Mouse (Mus musculus): ENCODE results near the gene Ppp2r3d. TPM values are rescaled to one million over a fixed set of nuclear protein-coding genes. Genes with fewer than 3 reads are reported as not detected.
"Not testable (repeated sequence)": the region's sequence is repeated elsewhere in the genome, so short reads cannot be mapped to it uniquely, and the experiment has no call there.

The Ppp2r3d gene
- total RNA-seq (2021), result 100 to 1,000 TPM; 106 to 120 TPM

DNA sequence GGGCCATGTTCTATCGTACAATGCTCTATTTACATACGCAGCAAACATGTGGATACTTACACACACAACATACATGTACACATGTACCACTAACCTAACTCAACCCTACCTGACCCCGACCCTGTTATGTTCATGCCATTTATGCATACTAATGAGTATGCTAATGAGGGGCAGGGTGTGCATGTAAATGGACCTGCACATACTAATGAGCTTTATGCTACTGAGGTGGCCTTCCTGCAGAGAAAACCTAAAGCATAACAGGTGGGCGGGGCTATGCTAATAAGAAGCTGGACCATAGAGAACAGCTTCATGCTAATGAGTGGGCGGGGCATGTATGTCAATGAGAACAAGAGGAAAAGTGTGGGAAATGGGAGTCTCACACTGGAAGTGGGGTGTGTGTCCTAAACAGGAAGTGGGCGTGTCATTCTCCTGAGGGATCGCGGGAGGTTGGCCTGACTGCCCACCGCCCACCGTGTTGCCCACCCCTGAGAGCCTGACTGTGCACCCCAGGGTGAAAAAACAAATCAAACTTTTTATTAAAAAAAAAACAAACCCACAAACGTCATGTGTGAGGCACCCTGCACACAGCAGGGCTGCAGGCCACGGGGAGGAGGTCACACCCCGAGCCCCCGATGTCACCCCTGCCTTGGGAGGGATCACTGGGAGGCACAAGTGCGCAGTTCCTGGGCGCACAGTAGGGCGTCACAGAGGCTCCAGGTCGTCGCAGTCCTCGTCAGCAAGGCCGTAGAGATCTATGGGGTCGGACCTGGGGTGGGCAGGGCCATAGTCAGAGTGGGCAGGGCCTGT is at the start of gene Ppp2r3d:
TSS of gene Ppp2r3d (minus strand) at position 803 of the 807 bp plus-strand sequence.
- peak in 1 of 2 experiments; percentile 51 for DNase-seq (ENCODE audit: extremely low spot score in 1 of 2, low spot score in 2 of 2)

DNA sequence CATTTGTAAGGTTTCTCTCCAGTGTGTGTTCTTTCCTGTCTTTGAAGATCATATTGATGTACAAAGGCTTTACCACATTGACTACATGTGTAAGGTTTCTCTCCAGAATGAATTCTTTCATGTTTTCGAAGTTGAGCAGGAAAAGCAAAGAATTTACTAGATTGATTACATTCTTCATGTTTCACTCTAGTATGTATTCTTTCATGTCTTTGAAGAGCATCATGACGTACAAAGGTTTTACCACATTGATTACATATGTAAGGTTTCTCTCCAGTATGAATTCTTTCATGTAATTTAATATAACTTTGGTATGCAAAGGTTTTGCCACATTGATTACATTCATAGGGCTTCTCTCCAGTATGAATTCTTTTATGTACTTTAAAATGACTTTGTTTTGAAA is 17.0 kb upstream of the Ppp2r3d start, which contains the start of gene Gm21836:
TSS of gene Gm21836 (minus strand) at position 101 of the 400 bp plus-strand sequence.
- DNase-seq (ENCODE audit: extremely low spot score in 1 of 2, low spot score in 2 of 2); intact Hi-C loops (cut with DNase I): not testable (repeated sequence)

More for the DNA sequence above, at the start of gene Ppp2r3d:
- intact Hi-C loops (cut with DNase I), result loop anchor here (1.0 kb wide), 1 partner anchor 34 kb away; no protein-coding TSS in a partner anchor

DNA sequence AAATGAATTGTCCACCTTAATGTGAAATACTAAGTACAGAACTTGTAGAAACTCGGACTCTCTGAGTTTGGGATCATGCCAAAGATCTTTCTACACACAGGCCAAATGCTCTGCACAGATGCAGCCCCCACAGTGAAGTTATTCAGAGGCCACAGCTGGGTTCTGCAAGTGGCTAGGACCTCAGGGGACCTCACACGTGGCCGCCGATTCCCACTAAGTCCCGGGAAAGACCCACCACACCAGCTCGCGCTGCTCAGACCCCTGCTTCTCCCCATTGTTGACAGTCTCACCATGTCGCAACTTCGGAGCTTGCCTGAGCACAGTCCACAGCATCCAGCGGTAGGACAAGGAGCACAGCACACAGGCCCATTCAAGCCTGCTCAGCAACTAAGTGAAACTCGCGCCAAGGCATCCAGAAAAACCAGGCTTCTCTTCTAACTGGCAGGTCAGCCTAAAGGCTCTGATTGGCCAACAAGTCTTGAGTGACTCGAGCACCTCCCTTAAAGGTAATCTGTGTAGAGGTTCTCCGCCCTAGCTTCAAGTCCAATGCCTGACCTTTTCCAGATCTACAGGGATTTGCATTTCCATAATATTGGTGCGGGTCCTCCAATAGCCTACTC is 3.8 kb upstream of the Ppp2r3d start:
- DNase-seq (ENCODE audit: extremely low spot score in 1 of 2, low spot score in 2 of 2); intact Hi-C loops (cut with DNase I): not testable (repeated sequence)

DNA sequence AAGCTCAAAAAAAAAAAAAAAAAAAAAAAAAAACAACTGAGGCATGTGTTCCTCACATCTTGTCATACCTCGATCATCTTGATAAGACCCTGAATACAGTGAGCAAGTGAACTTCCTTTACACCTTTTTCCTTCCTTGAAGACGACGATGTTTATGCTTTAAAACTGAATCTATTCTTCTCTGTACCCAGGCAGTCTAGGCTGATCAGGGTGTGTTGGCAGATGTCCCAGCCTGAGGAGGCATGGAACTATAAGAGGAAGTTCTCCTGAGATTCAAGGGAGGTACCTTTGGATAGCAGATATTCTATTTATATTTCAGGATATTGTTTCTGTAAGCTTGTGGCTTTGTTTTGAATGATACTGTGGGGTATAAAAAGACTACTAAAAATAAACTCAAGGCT is 1.4 kb upstream of the Ppp2r3d start:
- peak in 1 of 2 experiments; percentile 65 for DNase-seq (ENCODE audit: extremely low spot score in 1 of 2, low spot score in 2 of 2)
- intact Hi-C loops (cut with DNase I), result no loop called here

DNA sequence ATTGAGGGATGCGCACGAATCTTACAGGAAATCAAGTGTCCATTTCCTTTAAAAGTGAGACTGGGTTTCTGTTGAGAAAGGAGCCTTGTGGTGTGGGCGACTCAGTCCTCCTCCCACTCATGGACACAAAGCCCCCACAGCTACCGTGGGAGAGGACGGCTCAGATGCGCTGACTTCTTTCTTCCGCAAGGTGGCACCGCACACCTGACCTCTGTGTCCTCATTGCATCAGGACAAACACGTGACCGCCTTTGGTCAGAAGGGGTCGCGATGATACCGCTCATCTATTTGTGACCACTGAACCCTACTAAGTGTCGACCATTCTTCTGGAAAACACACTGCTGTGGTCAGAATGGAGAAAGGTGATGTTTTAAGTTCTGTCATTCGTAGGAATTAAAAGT is 1.0 kb downstream of the Ppp2r3d start:
- intact Hi-C loops (cut with DNase I), result loop anchor here (1.0 kb wide), 1 partner anchor 33 kb away; no protein-coding TSS in a partner anchor
- DNase-seq (ENCODE audit: extremely low spot score in 1 of 2, low spot score in 2 of 2), result no peak

DNA sequence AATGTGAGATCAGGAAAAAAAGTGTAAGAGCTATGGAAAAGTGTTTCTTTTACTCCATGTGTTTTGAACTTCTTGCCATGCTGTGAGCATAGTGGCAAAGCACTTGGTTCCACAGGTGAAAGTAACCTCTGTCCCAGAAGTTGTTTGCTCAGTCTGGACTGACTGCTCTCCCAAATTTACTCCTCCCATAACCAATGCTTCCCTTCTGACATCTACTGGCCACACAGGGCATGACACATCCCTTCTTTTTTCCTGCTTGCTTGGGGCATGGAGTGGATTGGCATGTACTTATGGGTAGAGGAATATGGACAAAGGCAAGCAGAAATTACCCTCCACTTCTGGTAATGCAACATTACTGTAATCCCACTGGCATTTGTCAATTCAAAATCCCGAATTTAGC is 20.1 kb downstream of the Ppp2r3d start:
- no peak for DNase-seq (ENCODE audit: extremely low spot score in 1 of 2, low spot score in 2 of 2)
- intact Hi-C loops (cut with DNase I), result no loop called here

DNA sequence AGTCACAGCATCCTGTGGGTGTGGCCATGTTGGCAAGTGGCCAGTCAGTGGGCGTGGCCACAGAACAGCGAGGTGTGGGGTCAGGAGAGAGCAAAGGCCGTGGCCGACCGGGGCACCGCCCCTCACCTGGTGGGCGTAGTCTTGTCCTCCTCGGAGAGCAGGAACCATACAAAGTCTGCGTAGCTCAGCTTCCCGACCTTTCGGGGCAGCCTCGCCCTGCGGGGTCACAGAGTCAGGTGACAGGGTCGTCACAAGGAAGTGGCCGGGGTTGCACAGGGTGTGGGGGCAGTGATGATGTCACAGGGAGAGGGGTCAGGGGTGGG is 34.2 kb downstream of the Ppp2r3d start:
- peak in 1 of 2 experiments; percentile 76 for DNase-seq (ENCODE audit: extremely low spot score in 1 of 2, low spot score in 2 of 2)
- intact Hi-C loops (cut with DNase I), result loop anchor here (1.0 kb wide), 1 partner anchor 34 kb away; the partner anchor contains the start of gene Ppp2r3d

DNA sequence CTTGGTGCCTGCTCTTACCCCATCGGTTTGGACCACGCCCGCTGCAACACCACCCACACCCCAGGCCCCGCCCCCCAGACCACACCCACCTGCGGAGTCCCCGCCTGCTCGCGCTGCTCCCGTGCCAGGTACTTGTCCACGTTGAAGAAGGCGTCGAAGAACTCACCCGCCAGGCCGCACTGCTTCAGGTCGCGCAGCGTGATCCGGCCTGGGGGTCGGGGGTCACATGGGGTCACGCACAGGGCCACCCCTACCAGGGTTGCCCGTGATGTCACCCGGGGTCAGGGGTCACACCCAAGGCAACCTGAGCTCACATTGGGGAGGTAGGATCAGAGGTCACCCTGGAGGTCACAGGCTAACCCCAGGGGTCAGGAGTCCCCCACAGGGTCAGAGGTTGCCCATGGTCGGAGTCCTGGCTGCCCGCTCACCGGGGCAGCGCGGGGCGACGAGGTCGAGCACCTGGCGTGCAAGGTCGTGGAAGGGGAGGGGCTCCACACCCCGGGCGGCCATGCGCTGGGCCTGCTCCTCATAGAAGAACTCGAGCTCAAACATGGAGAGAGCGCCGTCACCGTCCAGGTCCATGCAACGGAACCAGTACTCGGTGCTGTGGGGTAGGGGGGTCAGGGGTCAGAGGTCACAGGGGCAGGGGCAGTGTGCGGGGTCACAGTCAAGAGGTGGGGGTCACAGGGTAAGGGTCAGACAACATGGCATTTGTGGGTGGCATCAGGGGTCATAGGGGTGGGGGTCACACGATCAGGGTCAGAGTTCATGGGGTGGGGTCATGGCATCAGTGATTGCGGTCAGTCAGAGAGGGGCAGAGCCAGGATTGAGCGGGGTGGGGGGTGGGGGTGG is 34.8 kb downstream of the Ppp2r3d start:
- intact Hi-C loops (cut with DNase I), result loop anchor here (1.0 kb wide), 1 partner anchor 34 kb away; the partner anchor contains the start of gene Ppp2r3d

DNA sequence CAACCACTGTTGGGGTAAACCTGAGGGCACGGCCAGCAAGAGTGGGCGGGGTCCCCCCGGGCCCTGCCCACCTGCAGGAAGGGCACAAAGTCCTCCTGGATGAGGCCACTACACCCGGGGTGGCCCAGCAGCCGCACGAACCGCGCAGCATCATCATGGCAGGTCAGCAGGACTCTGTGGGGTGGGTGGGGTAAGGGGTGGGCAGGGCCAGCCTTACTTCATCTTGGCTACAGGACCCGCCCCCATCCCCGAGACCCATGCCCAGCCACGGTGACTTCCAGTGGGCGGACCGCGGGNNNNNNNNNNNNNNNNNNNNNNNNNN is 36.0 kb downstream of the Ppp2r3d start:
- intact Hi-C loops (cut with DNase I), result no loop called here
- peak; percentile 28 to 61 for DNase-seq (ENCODE audit: extremely low spot score in 1 of 2, low spot score in 2 of 2)

More for the DNA sequence above, 34.8 kb downstream of the Ppp2r3d start:
- peak in 1 of 2 experiments; percentile 79 for DNase-seq (ENCODE audit: extremely low spot score in 1 of 2, low spot score in 2 of 2)

DNA sequence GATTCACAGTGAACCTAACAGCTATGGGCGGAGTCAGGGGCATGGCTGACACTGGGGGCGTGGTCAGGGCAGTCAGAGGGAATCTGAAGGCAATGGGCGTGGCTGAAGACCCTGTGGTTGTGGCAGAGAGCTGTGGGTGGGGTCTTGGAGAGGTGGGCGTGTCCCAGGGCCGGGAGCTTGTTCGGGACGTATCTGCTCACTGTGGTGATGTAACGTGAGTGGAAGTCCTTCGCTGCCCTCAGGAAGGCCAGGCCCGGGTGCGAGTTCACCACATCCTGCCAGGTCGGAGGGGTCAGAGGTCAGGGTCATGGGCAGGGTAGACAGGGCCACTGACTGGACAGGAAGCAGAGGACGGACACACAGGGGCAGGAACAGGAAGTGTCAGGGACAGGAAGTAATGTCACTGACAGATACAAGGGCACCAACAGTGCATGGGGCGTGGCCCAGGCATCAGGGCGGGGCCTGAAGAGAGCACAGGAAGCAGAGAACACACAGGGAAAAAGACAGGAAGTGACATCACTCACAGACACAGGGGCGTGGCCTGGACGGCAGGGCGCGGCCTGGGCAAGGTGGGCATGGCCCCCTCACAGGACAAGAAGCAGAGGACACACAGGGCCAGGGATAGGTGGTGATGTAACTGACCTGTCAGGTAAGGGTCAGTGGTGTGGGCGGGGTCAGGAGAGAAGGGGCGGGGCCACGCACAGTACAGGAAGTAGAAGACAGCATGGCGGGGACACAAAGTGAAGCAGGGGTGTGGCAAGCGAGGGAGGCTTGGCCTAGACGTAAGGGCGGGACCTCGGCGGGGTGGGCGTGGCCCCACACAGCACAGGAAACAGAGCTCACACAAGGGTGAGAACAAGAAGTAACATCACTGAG is 36.6 kb downstream of the Ppp2r3d start:
- DNase-seq (ENCODE audit: extremely low spot score in 1 of 2, low spot score in 2 of 2), result peak; percentile 24 to 83
- intact Hi-C loops (cut with DNase I), result no loop called here

DNA sequence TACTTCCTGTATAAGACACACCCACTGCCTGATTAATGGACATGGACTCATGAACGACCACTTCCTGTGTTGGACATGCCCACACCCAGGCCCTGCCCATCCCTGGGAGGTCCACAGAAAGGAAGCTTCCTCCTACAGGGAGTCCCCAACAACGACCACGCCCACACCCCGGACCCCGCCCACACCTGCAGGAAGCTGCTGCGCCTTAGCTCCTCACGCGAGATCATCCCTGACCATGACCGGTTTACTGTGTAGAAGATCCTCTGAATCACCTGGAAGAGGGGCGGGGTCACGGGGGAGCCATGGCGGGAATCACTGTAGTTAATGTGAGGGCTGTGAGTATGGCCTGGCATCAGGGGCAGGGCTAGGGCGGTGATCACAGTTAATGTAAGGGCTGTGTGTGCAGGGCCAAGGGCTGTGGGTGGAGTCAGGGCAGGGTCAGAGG is 37.3 kb downstream of the Ppp2r3d start:
- intact Hi-C loops (cut with DNase I), result no loop called here
- peak in 1 of 2 experiments; percentile 75 for DNase-seq (ENCODE audit: extremely low spot score in 1 of 2, low spot score in 2 of 2)

DNA sequence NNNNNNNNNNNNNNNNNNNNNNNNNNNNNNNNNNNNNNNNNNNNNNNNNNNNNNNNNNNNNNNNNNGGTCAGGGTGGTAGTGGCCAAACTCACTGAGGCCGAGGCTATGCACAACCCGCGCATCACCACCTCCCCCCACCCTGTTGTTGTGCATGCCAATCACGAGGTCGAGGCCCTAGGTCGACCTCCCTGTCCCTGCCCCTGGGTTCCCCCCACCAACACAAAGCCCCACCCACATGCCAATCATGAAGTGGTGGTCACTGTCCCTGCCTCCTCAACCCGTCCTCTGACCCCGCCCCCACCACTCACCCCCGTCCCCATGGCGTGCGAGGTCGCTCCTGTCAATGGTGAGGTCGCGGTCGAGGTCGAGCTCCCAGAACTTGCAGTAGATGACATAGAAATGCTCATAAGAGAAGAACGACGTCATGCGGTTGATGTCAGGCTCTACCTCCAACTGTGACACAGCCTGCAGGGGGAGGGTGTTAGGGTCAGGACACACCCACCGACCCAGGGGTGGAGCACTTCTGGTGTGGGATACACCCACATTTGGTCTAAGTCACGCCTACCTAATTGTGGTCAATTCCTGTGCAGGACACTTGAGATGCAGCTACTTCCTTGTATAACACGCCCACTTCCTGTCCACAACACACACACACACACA is 37.9 kb downstream of the Ppp2r3d start:
- peak in 1 of 2 experiments; percentile 61 for DNase-seq (ENCODE audit: extremely low spot score in 1 of 2, low spot score in 2 of 2)
- intact Hi-C loops (cut with DNase I), result no loop called here

DNA sequence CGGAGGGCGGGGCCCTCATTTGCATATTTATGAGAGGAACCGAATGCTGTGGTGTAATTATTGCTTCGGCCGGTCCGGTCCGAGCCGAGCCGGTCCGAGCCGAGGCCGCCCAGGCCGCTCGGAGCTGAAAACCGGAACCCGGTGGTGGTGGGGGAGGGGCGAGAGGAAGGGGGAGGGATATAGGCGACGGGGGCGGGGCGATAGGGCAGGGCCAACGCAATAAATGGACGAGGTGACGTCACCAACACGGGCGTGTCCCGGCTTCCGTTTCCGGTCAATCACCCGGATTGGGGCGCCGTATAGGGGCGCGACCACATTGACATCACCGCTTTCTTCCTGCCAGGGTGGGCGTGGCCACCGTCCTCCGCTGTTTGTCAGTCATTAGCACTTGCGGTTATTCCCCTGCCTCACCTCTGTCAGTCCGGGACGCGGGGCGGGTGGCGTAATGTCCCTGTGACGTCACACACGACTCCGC is 51.2 kb downstream of the Ppp2r3d start:
- intact Hi-C loops (cut with DNase I), result no loop called here
- DNase-seq (ENCODE audit: extremely low spot score in 1 of 2, low spot score in 2 of 2), result peak; percentile 95 to 97

DNA sequence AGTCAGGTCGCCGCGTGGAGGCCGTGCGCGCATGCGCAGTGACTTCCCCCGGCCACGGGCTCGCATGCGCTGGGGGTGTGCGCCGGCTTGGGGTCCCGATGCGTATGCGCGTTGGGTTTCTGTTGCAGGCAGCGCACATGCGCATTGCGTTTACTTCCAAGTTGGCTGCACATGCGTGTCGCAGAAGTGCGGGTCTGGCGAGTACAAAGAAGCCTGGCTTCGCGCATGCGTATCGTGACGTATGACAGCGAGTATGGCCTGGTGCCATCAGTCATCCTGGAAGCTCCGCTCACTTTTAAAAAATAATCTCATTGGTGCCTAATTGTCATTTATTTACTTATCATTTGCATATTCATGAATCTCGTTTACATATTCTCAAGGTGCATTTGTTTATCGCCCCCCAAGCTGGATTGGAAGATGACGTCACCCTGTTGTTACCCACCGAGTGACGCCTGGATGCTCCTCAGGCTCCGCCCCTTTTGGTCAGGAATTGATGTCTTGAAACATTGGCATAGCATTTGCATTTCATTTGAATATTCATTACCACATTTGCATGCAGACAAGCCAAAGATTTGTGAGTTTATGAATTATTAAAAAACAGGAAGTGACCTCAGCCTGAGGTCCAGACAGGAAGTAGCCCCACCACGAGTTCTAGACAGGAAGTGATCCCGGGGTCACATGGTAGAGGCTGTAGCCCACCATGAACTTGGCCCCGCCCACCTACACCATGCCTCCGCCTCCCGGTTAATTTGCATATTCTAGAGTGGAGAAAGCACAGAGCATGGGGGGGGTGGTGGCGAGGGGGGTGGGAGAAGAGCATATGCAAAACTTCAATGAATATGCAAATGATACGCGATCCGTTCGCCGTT is 51.9 kb downstream of the Ppp2r3d start:
- intact Hi-C loops (cut with DNase I), result loop anchor here (5.0 kb wide), 1 partner anchor 48 kb away; no protein-coding TSS in a partner anchor
- DNase-seq (ENCODE audit: extremely low spot score in 1 of 2, low spot score in 2 of 2), result peak; percentile 100

DNA sequence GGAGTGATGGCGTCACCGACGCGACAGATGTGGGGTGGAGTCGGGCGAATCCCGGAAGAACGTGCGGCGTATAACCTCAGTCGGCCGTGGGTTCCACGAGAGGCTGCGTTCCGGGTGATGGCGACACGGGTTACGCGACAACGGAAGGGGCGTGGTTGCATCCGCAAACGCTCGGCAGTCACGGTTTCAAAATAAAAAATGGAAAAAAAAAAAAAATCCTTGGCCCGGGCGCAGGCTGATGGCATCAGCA is 52.5 kb downstream of the Ppp2r3d start:
- intact Hi-C loops (cut with DNase I), result loop anchor here (5.0 kb wide), 1 partner anchor 48 kb away; no protein-coding TSS in a partner anchor
- no peak for DNase-seq (ENCODE audit: extremely low spot score in 1 of 2, low spot score in 2 of 2)

DNA sequence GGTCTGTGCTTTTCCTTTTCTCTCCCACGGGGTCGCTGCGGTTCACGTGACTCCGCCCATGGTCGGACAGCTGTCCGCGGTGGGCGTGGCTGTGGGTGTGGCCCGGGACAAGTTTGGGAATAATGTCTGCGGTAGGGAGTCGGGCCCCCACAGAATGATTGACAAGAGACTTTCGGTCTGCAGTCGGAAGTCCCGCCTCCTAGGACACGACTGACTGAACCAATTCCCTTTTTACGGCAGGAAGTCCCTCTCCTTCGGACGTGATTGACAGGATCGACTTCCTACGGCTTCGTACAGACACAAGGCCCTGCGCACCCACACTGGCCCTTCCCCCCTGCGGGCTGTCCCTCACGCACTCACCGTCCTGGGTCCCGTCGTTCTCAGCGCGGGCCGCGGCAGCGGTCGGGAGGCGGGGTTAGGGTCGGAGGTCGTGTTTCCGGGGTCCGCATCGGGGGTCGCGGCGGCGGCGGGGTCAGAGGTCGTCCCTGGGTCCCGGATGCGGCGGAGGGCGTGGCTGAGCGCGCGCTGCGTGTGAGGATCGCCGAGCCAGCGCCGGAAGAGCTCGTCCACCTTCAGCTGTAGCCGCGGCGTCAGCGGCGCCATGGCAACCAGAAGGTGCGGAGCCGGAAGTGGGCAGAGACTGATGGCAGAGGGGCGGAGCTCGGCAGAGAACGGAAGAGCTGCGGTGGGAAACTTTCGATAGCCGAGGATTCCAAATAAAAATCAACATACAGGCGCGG is 53.0 kb downstream of the Ppp2r3d start:
- intact Hi-C loops (cut with DNase I), result loop anchor here (5.0 kb wide), 1 partner anchor 49 kb away; no protein-coding TSS in a partner anchor
- DNase-seq (ENCODE audit: extremely low spot score in 1 of 2, low spot score in 2 of 2), result peak; percentile 96 to 99
